Mouse (Mus musculus) splenic B cell, adult 2 months (primary cell): ENCODE results near the gene Tcea3.

Experiments used
- DNase-seq: peaks from one replicate; pipeline ENCODE4 v3.0.0-alpha.2; 2011; ENCODE audit warnings: low read depth, low spot score
- H3K27me3 ChIP-seq: 2 replicates; pipeline ENCODE4 v1.6.1; 2012; ENCODE audit warnings: mild to moderate bottlenecking, low read length, moderate library complexity, mixed read lengths; ENCODE audit not compliant: control insufficient read depth, poor library complexity, insufficient read depth, severe bottlenecking
- H3K36me3 ChIP-seq: 2 replicates; pipeline ENCODE4 v1.6.1; 2012; ENCODE audit warnings: mild to moderate bottlenecking, low read length, moderate library complexity, mixed read lengths; ENCODE audit not compliant: control insufficient read depth, poor library complexity, insufficient read depth, severe bottlenecking

Tcea3 gene

DNA sequence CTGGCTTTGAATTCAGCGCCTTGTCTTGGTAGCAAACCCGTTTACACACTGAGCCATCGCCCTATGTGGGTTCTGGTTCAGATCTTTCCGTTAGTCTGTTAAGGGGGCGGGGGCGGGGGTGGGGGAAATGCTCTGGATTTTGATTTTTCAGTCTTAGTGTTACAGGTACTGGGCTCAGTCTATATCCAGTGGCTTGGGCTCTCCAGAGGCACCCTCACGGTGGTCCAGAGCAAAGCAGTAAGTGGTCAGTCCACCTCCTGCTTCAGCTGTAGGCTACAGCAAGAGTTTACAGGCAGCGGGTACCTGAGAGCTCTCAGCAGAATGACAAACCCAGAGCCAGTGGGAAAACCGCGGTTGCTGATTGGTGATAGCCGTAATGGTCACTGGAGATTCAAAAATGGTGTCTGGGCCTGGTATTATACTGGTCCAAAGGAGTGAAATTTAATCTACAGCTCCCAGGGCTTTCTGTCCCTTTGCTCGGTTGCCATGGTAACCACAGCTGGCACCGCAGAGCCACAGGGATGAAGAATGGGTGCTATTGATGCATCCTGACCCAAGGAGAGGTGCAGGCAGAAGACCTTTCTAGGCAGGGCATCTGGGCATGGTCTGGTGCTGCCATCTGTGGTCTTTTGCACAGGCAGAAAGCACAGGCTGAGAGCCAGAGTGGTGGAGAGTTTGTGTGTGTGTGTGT lies 23.8 kb upstream of the Tcea3 start:
- DNase-seq: no peak
- no peaks in the 10 kb centered on the region for H3K36me3 ChIP-seq
- no peaks in the 10 kb centered on the region for H3K27me3 ChIP-seq

DNA sequence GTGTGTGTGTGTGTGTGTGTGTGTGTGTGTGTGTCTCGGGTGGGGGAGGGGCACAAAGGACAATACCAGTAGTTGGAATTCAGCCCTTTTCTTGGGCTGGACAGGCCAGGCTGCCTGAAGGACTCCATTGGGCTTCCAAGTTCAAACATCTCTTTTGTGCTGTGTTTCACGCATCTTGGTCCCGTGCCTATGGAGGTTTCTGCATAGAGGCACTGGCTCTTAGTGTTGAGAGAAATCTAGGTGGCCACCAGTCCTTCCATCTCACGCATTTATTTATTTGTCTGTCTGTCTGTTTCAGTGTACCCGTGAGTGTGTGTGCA lies 23.3 kb upstream of the Tcea3 start:
- Histone ChIP-seq H3K36me3 (no peaks in the 10 kb centered on the region), H3K27me3 (no peaks in the 10 kb centered on the region)
- DNase-seq: no peak

GRCm38 (mm10) chr4:136224677-136225460 lies 22.7 kb upstream of the Tcea3 start:
- no peaks in the 10 kb centered on the region for H3K36me3 ChIP-seq
- H3K27me3 ChIP-seq: no peaks in the 10 kb centered on the region
- DNase-seq: no peak

DNA sequence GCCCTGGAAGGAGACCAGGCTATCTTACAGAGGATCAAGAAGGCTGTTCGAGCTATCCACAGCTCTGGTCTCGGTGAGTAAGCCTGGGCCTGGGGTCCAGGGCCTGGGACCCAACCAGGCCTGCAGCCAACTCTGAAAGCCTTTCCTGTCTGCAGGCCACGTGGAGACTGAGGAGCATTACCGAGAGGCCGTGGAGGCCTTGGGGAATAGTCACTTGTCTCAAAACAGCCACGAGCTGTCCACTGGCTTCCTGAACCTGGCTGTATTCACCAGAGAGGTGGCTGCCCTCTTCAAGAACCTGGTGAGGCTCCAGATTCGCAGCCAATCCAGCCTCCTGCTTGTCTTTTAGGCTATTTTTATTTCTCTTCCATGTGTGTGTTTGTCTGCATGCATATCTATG lies 20.1 kb upstream of the Tcea3 start:
- H3K36me3 ChIP-seq: no peaks in the 10 kb centered on the region
- no peak for DNase-seq
- H3K27me3 ChIP-seq: no peaks in the 10 kb centered on the region

DNA sequence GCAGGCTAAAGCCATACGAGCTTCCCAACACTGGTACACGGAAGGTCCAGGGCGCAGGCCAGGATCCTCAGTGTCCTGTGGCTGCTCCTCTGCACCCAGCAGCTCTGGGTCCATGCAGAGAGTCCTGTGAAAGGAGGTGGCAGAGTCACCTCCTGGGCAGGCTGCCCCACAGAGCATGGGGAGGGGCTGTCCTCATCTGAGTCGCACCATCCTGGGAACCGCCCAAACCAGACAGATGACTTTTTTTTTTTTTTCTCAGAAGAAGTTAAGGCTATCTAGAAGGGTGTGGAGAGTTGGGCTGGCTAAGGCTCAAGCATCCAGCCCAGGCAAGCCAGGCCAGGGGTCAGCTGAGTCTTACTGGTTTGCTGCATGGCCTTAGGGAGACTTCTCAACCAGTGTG lies 18.9 kb upstream of the Tcea3 start:
- DNase-seq: no peak
- Histone ChIP-seq H3K27me3 (no peaks in the 10 kb centered on the region), H3K36me3 (no peaks in the 10 kb centered on the region)

DNA sequence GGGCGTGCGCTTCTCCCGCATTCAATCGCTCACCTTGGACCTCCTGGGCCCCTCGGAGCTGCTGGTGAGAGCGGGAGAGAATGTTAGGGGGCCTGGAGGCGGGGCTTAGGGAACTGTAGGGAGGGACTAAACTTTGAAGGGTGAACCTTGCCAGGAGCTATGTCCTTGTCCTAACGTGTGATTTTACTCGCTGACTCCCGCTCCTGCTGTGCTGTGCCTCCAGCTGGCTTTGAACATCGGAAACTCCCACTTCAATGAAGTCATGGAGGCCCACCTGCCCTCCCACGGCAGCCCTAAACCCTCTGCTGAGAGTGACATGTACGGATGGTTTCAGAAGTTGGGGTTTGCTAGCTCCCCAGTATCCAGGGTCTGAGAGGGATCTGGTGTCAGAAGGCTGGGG lies 8.9 kb upstream of the Tcea3 start:
- H3K27me3 ChIP-seq: no peaks in the 10 kb centered on the region; the same call in 1 of the 2 replicates
- no peak for DNase-seq
- no peaks in the 10 kb centered on the region for H3K36me3 ChIP-seq

DNA sequence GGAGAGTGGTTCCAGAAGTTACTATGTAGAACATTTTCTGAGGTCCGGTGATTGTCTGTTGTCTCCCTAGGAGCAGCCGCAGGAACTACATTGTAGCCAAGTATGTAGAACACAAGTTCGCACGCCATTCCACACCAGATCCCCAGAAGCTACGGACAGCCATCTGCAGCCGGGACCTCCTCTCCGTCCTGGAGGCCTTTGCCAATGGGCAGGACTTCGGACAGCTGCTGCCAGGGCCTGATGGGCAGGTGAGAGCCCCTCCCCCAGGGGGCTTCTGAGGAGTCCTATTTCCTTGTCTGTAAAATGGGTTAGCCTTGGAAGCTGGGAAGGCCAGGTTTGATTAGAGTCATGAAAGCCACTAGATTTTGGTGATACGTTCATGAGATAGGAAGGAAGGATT lies 8.4 kb upstream of the Tcea3 start:
- DNase-seq: no peak
- H3K27me3 ChIP-seq: no peaks in the 10 kb centered on the region; the same call in 1 of the 2 replicates
- no peaks in the 10 kb centered on the region for H3K36me3 ChIP-seq

DNA sequence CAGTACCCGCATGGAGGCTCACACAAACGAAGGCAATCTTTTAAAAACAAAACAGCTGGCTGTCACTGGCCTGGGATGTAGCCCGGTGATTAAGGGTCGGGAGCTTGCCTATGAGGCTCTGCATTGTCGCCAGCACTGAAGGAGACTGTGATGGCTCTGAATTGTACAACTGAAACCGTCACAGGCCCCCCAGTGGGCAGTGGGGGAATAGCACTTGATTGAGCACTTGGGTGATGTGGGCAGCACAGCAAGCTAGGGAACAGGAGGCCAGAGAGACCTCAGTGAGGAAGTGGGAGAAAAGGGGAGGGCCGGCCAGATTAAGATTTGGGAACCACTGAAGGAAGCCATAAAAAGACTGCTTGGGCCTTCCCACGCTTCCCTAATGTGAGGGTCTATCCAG lies 7.9 kb upstream of the Tcea3 start:
- DNase-seq: peak; percentile 83
- Histone ChIP-seq H3K36me3 (no peaks in the 10 kb centered on the region), H3K27me3 (no peaks in the 10 kb centered on the region; the same call in 1 of the 2 replicates)

GRCm38 (mm10) chr4:136240123-136240522 lies 7.4 kb upstream of the Tcea3 start:
- H3K27me3 ChIP-seq: no peaks in the 10 kb centered on the region; the same call in 1 of the 2 replicates
- no peaks in the 10 kb centered on the region for H3K36me3 ChIP-seq
- DNase-seq: no peak

DNA sequence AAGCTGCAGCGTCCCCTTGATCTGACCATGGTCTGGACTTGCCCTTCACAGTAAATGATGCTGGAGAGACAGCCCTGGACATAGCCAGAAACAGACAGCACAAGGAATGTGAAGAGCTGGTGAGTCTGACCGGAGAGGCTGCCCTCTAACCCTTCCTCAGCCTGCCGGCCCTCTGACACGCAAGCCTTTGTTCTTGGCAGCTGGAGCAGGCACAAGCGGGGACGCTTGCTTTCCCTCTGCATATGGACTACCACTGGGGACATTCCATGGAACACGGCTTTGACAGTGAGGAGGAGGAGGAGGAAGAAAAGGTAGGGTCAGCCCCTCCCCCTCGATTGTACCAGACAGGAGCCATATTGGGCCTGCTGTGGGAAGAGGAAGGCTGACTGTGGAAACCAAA lies 6.6 kb upstream of the Tcea3 start:
- Histone ChIP-seq H3K27me3 (no peaks in the 10 kb centered on the region; the same call in 1 of the 2 replicates), H3K36me3 (no peaks in the 10 kb centered on the region)
- no peak for DNase-seq

DNA sequence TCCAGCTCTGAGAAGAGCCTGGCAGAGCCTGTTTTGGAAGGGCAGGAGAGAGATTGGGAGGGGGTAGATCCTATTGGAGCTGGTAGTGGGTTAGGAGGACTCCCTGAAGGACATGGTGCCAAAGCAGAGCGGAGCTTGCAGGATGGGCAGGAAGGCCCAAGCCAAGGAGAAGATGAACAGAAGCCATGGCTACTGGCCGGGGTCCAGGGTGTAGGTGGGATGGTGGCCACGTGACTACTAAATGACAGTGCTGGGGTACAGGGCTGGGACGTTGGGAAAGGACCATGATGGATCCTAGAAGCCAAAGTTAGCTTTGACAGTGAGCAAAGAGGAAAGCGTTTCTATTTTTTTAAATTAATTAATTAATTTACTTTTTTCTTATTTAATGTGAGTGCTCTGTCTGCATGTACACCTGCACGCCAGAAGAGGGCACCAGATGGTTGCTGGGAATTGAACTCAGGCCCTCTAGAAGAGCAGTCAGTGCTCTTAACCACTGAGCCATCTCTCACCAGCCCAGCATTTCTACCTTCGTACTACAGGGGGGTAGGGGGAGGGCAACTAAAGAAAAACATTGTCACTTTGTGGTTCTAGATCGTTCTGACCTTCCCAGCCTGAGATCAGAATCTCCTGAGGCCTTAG lies 5.3 kb upstream of the Tcea3 start:
- H3K27me3 ChIP-seq: no peaks in the 10 kb centered on the region; the same call in 1 of the 2 replicates
- DNase-seq: peak; percentile 63
- no peaks in the 10 kb centered on the region for H3K36me3 ChIP-seq

- Histone ChIP-seq H3K27me3 (no peaks in the 10 kb centered on the region; the same call in 1 of the 2 replicates), H3K36me3 (no peaks in the 10 kb centered on the region)
- no peak for DNase-seq
Measured at GRCm38 (mm10) chr4:136242728-136243127, 4.8 kb upstream of the Tcea3 start.

GRCm38 (mm10) chr4:136244208-136244607 lies 3.3 kb upstream of the Tcea3 start:
- Histone ChIP-seq H3K36me3 (no peaks in the 10 kb centered on the region), H3K27me3 (no peaks in the 10 kb centered on the region; the same call in 1 of the 2 replicates)
- DNase-seq: no peak

GRCm38 (mm10) chr4:136245681-136246080 lies 1.8 kb upstream of the Tcea3 start:
- DNase-seq: no peak

GRCm38 (mm10) chr4:136246568-136246969 lies 960 bp upstream of the Tcea3 start:
- H3K27me3 ChIP-seq: no peaks in the 10 kb centered on the region; the same call in 1 of the 2 replicates

More at GRCm38 (mm10) chr4:136245681-136246080, 1.8 kb upstream of the Tcea3 start:
- Histone ChIP-seq H3K36me3 (no peaks in the 10 kb centered on the region), H3K27me3 (no peaks in the 10 kb centered on the region; the same call in 1 of the 2 replicates)

More at GRCm38 (mm10) chr4:136246568-136246969, 960 bp upstream of the Tcea3 start:
- no peak for DNase-seq
- H3K36me3 ChIP-seq: no peaks in the 10 kb centered on the region
